Mouse (Mus musculus) embryonic fibroblast, embryonic 13.5 days (primary cell): Measurements from ENCODE around the gene Vstm2l. TPM values are rescaled to one million over a fixed set of nuclear protein-coding genes. Genes with fewer than 3 reads are reported as not detected.

ENCODE experiments used
- H3K27ac ChIP-seq: 2 replicates; pipeline ENCODE4 v1.5.1; 2012; ENCODE audit warnings: low read length, control low read depth, inconsistent platforms; ENCODE audit not compliant: insufficient read depth
- H3K4me1 ChIP-seq: 2 replicates; pipeline ENCODE4 v1.6.1; 2011; ENCODE audit warnings: low read length; ENCODE audit not compliant: control insufficient read depth, insufficient read depth
- H3K4me3 ChIP-seq: 2 replicates; pipeline ENCODE4 v1.5.1; 2011; ENCODE audit warnings: mild to moderate bottlenecking, control low read depth, low read length; ENCODE audit not compliant: insufficient read depth
- CTCF ChIP-seq: IDR thresholded peaks from 2 replicates; pipeline ENCODE4 v1.5.1; 2011; ENCODE audit warnings: mild to moderate bottlenecking, control low read depth, low read length, moderate library complexity, borderline replicate concordance; ENCODE audit not compliant: insufficient read depth
- POLR2A ChIP-seq: IDR thresholded peaks from 2 replicates; pipeline ENCODE4 v1.6.1; 2011; ENCODE audit warnings: low read depth, mild to moderate bottlenecking, control low read depth, low read length, moderate library complexity
- polyA plus RNA-seq: library from polyadenylated mRNA; stranded (reverse); fragments of >200 nt; gene quantifications from 2 replicates; pipeline ENCODE4 v1.2.4, GENCODE M21; 2011; ENCODE audit warnings: low read depth; ENCODE audit not compliant: missing spikeins, insufficient read length

The Vstm2l gene
- polyA plus RNA-seq, 1 experiment, result not detected

DNA sequence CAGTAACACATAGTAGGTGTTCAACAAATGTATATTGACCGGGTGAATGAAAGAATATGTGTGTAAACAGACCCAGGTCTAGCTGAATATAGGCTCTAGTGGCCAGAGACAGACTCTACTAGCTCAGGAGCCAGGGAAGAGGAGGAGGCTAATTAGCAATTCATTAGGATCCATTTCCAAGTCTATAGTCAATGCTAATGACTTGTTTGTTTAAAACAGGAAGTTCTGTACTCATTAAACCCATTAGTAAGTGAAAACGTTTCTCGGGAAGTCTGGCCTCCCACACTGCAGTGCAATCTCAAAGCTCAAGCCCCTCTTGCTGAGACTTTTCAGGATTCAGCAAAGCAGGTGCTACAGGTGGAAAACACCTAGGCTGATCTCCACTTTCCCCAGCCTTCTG is 53.4 kb downstream of the Vstm2l start:
- no peaks in the 10 kb centered on the region for H3K4me1 ChIP-seq
- no peak for TF ChIP-seq POLR2A
- TF ChIP-seq CTCF, result no peak
- no peak overlapping the region for H3K4me3 ChIP-seq
- no peak overlapping the region for H3K27ac ChIP-seq

DNA sequence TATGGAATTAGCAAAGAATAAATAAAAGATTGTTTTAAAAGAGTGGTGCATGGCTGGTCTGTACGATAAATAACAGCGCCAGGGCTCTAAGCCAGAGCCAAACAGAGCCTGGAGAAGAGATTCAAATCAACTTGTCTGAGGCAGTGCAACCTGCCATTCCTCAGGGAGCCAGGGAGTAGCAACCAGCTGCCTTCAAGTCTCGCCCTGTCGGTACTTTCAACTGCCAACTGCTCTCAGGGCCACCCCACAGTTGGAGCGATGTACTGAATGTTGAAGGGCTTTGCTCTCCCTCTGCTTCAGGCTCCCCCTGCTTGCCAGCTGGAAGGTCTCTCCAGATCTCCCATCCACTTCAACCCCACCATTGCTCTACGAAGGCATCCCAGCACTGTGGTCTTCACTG is 55.7 kb downstream of the Vstm2l start:
- Histone ChIP-seq H3K27ac (no peak overlapping the region), H3K4me1 (no peaks in the 10 kb centered on the region), H3K4me3 (no peak overlapping the region)
- no peak for TF ChIP-seq CTCF
- no peak for TF ChIP-seq POLR2A

DNA sequence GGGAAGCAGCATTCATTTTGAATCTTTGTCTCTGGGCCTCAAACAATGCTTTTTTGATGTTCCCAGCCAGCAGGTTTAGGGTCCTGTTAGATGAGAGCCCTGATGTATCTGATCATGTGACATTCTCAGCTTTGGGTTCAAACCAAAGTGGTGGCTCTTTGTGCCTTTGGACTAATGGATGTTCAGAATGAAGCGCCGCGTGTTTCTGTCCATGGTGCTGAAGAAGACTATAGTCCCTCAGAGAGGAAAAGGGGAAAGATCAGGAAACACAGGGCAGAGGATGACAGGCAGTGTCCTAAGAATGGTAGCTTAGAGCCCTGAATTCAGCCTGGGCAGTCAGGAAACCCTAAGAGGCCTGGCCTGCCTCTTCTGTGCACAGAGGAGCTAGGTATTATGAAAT is 56.2 kb downstream of the Vstm2l start:
- H3K27ac ChIP-seq, result no peak overlapping the region
- no peak overlapping the region for H3K4me3 ChIP-seq
- no peak for TF ChIP-seq CTCF
- TF ChIP-seq POLR2A, result no peak
- H3K4me1 ChIP-seq, result no peaks in the 10 kb centered on the region

DNA sequence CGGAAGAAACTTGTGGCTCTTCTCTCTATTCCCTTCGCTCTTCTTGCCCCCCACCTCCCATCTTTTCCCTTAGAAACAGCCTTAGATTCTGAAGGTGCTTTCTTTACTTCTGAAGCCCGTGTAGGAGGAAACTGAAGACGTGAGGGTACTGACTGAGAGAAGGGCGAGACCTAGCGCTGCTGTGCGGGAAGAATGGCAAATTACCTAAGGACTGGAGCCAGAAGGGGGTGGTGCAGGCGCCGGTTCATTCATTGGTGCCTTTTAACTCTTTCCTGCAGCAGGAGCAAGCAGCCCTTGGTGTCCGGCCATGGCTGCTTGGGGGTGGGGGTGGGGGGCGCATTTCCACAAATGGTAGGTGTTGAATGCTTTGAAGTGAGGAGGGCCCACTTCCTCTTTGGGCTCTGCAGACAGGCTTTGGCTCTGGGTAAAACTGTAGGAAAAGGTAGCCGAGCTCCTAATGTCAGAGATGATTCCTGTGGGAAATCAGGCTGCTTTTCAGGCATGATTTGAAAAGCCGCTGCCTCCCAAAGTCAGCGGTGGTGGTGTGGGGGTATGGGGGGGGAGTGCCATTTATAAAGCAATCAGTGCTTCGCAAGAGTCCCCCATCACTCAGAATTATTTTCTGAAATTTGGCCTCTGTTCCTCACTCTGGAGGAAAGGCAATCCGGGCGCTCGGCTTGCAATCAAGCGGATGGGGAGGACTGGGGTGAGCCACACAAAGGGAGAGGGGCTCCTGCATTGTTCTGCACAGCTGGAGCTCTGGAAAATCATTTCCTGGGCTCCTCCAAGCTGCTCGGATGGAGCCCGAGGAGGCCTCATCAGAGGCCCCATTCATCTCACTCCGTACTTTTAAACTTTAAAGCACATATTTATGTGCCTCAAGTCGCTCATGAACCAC is 60.4 kb downstream of the Vstm2l start:
- no peak overlapping the region for H3K27ac ChIP-seq

DNA sequence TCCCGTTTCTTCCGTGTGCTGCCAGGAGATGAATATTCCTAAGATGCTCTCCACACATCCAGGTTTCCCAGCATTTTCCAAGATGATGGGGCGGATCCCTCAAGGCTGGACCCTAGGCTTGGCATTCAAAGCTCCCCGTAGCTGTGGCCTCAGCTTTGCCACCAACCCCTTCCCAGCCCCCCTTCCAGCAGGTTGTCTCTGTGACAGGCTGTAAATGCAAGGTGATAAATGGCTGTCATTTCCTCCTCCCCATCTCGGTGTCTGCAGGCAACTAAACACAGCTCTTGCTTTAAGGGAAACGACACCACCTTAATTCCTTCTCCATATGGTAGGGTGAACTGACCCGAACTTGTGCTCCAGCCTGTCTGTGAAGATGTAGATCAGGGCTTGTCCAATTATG is 61.1 kb downstream of the Vstm2l start:
- Histone ChIP-seq H3K27ac (no peak overlapping the region), H3K4me3 (no peak overlapping the region), H3K4me1 (no peaks in the 10 kb centered on the region)
- TF ChIP-seq POLR2A, result no peak
- no peak for TF ChIP-seq CTCF

More for the DNA sequence above, 60.4 kb downstream of the Vstm2l start:
- no peaks in the 10 kb centered on the region for H3K4me1 ChIP-seq
- no peak overlapping the region for H3K4me3 ChIP-seq
- TF ChIP-seq CTCF, result no peak
- TF ChIP-seq POLR2A, result no peak

DNA sequence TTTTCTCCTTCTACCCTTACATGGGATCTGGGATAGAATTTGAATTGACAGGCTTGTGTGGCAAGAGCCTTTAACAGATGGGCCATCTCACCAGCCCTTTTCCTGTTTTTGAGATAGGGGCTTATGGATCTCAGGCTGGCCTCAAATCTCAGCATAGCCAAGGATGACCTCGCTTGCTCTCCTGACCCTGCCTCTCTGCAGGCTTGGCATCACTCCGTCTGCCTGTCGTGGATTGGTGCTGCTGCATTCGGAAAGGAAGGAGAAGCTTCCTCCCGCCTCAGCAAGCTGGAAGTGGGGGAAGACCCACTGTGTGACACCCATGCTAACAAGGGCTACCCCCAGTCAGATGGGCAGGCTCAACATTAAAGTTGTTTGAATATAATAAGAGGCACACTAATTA is 64.8 kb downstream of the Vstm2l start:
- Histone ChIP-seq H3K27ac (no peak overlapping the region), H3K4me1 (peaks cover 2% of the 10 kb centered on the region; the same call in 1 of the 2 replicates), H3K4me3 (no peak overlapping the region)
- TF ChIP-seq CTCF (no peak), POLR2A (no peak)

DNA sequence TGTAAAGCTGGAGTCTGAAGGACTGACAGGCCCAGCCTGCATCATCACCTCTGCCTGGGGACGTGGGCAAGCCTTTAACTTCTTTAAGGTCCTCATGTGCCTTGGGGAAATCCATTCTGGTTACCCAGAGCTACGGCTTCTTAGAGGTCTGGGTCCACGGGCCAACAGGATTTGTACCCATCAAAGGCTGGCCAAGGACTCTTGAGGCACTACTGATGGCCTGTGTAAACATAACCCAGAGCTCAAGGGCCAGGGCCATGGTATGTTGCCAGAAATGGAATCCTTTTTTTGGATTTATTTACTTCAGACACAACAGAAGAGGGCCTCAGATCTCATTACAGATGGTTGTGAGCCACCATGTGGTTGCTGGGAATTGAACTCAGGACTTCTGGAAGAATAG is 68.3 kb downstream of the Vstm2l start:
- TF ChIP-seq POLR2A, result no peak
- TF ChIP-seq CTCF, result no peak
- Histone ChIP-seq H3K4me1 (peaks cover 2% of the 10 kb centered on the region; the same call in 1 of the 2 replicates), H3K27ac (no peak overlapping the region), H3K4me3 (no peak overlapping the region)

DNA sequence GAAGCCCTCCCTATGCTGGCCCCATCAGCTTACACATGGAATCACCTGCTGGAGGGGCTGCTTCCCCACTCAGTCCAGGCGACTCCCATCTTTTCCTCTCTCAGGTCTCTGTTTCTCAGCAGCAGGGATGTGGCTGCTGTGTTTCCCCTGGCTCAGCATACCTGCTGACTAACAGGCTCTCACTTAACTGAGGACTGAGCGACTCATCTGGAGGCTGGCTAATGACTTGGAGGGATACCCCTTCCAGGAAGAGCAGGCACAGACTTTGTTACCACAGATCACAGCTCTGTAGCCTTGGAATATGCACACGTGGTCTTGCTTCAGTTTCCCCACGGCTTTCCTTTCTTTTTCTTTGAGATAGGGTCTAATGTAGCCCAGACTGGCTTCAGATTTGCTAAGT is 68.8 kb downstream of the Vstm2l start:
- no peak for TF ChIP-seq POLR2A
- no peak for TF ChIP-seq CTCF
- peaks cover 2% of the 10 kb centered on the region; the same call in 1 of the 2 replicates for H3K4me1 ChIP-seq
- H3K4me3 ChIP-seq, result no peak overlapping the region
- H3K27ac ChIP-seq, result no peak overlapping the region

DNA sequence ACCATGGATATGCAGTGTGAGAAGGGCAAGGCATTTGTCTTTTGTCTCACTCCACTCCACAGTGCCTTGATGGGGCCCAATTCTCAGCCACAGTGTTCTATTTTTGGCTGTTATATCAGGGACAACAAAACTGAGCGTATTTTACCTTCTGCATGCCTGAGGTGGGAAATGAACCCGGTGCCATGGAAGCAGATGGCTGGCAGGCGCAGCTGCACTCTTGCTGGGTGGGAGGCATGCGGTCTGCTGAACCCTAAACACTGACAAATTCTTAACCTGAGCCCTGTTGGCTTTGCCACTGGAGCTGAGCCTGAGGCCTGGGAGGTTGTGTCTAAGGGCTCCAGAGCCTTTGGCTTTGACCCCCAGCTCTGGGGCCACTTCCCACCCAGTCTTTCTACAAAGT is 71.2 kb downstream of the Vstm2l start:
- H3K4me3 ChIP-seq, result no peak overlapping the region

DNA sequence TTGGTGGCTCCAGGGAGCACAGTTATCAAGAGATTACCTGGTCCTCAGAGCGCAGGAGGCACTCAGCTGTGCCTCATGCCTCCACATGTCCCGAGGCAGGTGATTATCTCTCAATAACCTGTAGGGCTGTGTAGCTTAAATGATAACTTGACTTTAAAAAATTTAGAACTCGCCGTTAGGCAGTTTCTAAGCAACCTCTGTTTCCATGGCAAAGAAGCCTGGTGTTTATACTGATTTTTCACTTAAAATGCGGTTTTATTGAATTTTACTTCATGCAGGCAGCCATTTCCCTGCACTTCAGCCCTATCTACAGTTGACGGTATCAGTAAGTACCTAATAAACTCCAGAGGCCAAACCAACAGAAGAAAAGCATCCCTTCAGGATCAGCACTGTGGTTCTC is 71.8 kb downstream of the Vstm2l start:
- H3K4me1 ChIP-seq, result peaks cover 2% of the 10 kb centered on the region; the same call in 1 of the 2 replicates
- H3K4me3 ChIP-seq, result no peak overlapping the region
- TF ChIP-seq POLR2A (no peak), CTCF (no peak)
- no peak overlapping the region for H3K27ac ChIP-seq

More for the DNA sequence above, 71.2 kb downstream of the Vstm2l start:
- peaks cover 2% of the 10 kb centered on the region; the same call in 1 of the 2 replicates for H3K4me1 ChIP-seq
- TF ChIP-seq POLR2A (no peak), CTCF (no peak)
- H3K27ac ChIP-seq, result no peak overlapping the region
